Mouse (Mus musculus) liver, embryonic 14.5 days (tissue): ENCODE measurements around the gene Trim2.

ENCODE experiments used
- CTCF ChIP-seq: IDR thresholded peaks from 2 replicates; pipeline ENCODE4 v1.5.1; 2016; ENCODE audit warnings: antibody characterized with exemption, low read depth, control low read depth
- EP300 ChIP-seq: IDR thresholded peaks from 2 replicates; pipeline ENCODE4 v1.6.1; 2016; ENCODE audit warnings: antibody characterized with exemption, low read depth

DNA sequence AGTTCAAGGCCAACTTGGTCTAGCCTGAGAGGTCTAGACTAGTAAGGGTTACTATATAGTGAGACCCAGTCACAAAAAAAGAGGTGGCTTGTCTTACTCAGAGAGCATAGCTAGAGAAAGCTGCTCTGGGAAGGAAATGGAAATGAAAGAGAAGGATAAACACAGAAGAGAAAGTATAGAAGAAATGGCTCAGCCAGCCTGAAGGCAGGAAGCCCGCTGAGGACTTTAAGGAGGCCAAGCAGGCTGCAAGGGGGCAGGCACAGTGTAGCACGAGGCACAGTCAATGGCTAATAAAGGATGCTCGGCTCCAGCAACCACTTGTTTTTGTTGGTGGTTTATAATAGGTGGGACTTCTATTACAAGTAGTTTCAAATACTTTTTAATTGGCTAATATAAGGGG is 100.6 kb downstream of the Trim2 start:
- TF ChIP-seq CTCF (no peak), EP300 (no peak)
